Mouse (Mus musculus): ENCODE data around the gene Ano4.

GRCm38 (mm10) chr10:89307566-89307965 is 37.0 kb downstream of the Ano4 start:
- TF ChIP-seq CTCF (IDR thresholded peaks at IDR 0.05; ENCODE audit: extremely low read depth, insufficient read length, insufficient replicate concordance, low read depth, low read length) (no peak), POLR2A (IDR thresholded peaks at IDR 0.05; ENCODE audit: low read depth, low read length) (no peak)

All from small intestine, adult 2 months (tissue).